In the genomic region with DNA sequence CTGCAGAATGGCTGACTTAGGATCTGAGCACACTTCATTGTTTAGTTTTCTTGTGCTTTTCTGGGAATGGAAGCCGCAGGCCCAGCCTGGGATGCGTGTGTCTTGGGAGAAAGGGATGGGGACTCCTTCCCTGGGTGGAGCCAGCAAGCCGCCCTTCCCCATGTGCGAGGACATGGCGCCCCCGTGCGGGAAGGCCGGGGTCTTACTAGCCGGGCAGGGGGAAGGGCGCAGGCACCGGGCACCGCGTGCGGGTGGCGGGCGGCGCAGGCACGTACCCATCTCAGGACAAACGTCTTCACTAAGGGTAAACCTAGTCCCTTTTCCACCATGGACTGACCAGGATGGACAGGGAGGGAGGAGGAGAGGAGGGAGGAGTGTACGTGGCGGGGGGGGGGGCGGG, we compare ENCODE assay signal across 8 mouse cellular contexts. TPM values are rescaled to one million over a fixed set of nuclear protein-coding genes. Genes with fewer than 3 reads are reported as not detected.
A peak's percentile ranks its signal among the peaks of the same experiment; 100 is the strongest.
DNase-seq lines count a peak whose midpoint lies in the region; ATAC-seq and TF ChIP-seq lines count a peak whose summit lies in the region.

No protein-coding gene starts in this region.

- TF ChIP-seq CTCF in gastrocnemius, adult 2 months (IDR thresholded peaks at IDR 0.05), result peak; percentile 74

- no peak overlapping the region for H3K9ac ChIP-seq in heart, embryonic 12.5 days

- 7% methylated on average over 19 of the region's 22 CpGs for WGBS in heart, embryonic 12.5 days

- ATAC-seq in heart, embryonic 12.5 days (ENCODE audit: insufficient number of reproducible peaks, low FRiP score), result no peak
- peak; percentile 57 for ATAC-seq in megakaryocyte, adult 5-6 weeks (ENCODE audit: poor library complexity, severe bottlenecking)

- peaks cover 68% of the 10 kb centered on the region for H3K27me3 ChIP-seq in heart, embryonic 12.5 days (replicated peaks)

- H3K36me3 ChIP-seq in heart, embryonic 12.5 days, result no peaks in the 10 kb centered on the region

- peak; percentile 60 to 66 for DNase-seq in heart, adult 18-20 months
- peak; percentile 26 for DNase-seq in MEL-GATA-1-ER (ENCODE audit: extremely low read depth, low read depth)
- DNase-seq in gastrocnemius, adult 2 months, result peak; percentile 87
- peak; percentile 60 for DNase-seq in kidney, postnatal 10 days
- DNase-seq in thymus, postnatal 36 days, result peak; percentile 83 to 86
- DNase-seq in layer of hippocampus, postnatal 36 days, result no peak

- intact Hi-C loops in gastrocnemius, adult 2 months (cut with DNase I), result loop anchor here (1.0 to 10.0 kb wide), 2 partner anchors 70 to 188 kb away; no protein-coding TSS in a partner anchor

- no peak overlapping the region for H3K4me2 ChIP-seq in heart, embryonic 12.5 days

- peaks cover 22% of the 10 kb centered on the region for H3K4me1 ChIP-seq in heart, embryonic 12.5 days (replicated peaks)

- no peak overlapping the region for H3K4me3 ChIP-seq in heart, embryonic 12.5 days
- peak overlapping the region; percentile 36 for H3K4me3 ChIP-seq in gastrocnemius, adult 2 months

- H3K9me3 ChIP-seq in heart, embryonic 12.5 days (replicated peaks), result peaks cover 18% of the 10 kb centered on the region

- H3K27ac ChIP-seq in heart, embryonic 12.5 days (ENCODE audit: poor library complexity, severe bottlenecking), result no peak overlapping the region
- H3K27ac ChIP-seq in gastrocnemius, adult 2 months, result no peak overlapping the region

RNA-seq across cellular contexts. Expression of a gene that starts 22.4 kb away (rescaled TPM):
- 10 to 100 TPM; 41.6 to 42.4 TPM for total RNA-seq in heart, adult 18-20 months (2021)
- polyA plus RNA-seq in heart, embryonic 12.5 days (2016; fragmentation: Nextera tagmentation; extraction: Ambion mirVana), result 60.7 and 61.4 TPM in 2 replicates
- 10 to 100 TPM; 39.6 to 44.3 TPM for total RNA-seq in gastrocnemius, adult 2 months (2021)
- total RNA-seq in megakaryocyte, adult 5-6 weeks (2015), result 46.8 and 51.2 TPM in 2 replicates
- 54.8 and 56.8 TPM in 2 replicates for total RNA-seq in megakaryocyte, adult 5-6 weeks (2017)
- 10 to 100 TPM; 52.3 to 55.6 TPM for total RNA-seq in layer of hippocampus, postnatal 36 days (2021)

RNA-seq across cellular contexts. Expression of a gene that starts 35.7 kb away (rescaled TPM):
- total RNA-seq in heart, adult 18-20 months (2021), result 1 to 10 TPM in 1 of 2 experiments, under 1 TPM in 1; 0.99 to 1.0 TPM
- 2.2 and 2.4 TPM in 2 replicates for polyA plus RNA-seq in heart, embryonic 12.5 days (2016; fragmentation: Nextera tagmentation; extraction: Ambion mirVana)
- 1 to 10 TPM in 1 of 2 experiments, under 1 TPM in 1; 0.79 to 1.4 TPM for total RNA-seq in gastrocnemius, adult 2 months (2021)
- 4.6 and 4.8 TPM in 2 replicates for total RNA-seq in megakaryocyte, adult 5-6 weeks (2015)
- 3.6 and 8.6 TPM in 2 replicates for total RNA-seq in megakaryocyte, adult 5-6 weeks (2017)
- total RNA-seq in layer of hippocampus, postnatal 36 days (2021), result 1 to 10 TPM; 3.7 to 4.5 TPM

RNA-seq across cellular contexts. Expression of a gene that starts 38.4 kb away (rescaled TPM):
- under 1 TPM; 0.55 to 0.87 TPM for total RNA-seq in heart, adult 18-20 months (2021)
- polyA plus RNA-seq in heart, embryonic 12.5 days (2016; fragmentation: Nextera tagmentation; extraction: Ambion mirVana), result 0.47 and 0.64 TPM in 2 replicates
- total RNA-seq in gastrocnemius, adult 2 months (2021), result not detected
- 0.11 TPM in 1 of 2 replicates, not detected in the other for total RNA-seq in megakaryocyte, adult 5-6 weeks (2015)
- total RNA-seq in megakaryocyte, adult 5-6 weeks (2017), result 1.1 TPM in 1 of 2 replicates, not detected in the other
- 100 to 1,000 TPM; 268 to 288 TPM for total RNA-seq in layer of hippocampus, postnatal 36 days (2021)

RNA-seq across cellular contexts. Expression of a gene that starts 41.2 kb away (rescaled TPM):
- total RNA-seq in heart, adult 18-20 months (2021), result 10 to 100 TPM; 66.5 to 72.2 TPM
- polyA plus RNA-seq in heart, embryonic 12.5 days (2016; fragmentation: Nextera tagmentation; extraction: Ambion mirVana), result 178 and 179 TPM in 2 replicates
- 10 to 100 TPM; 19.3 to 28.6 TPM for total RNA-seq in gastrocnemius, adult 2 months (2021)
- total RNA-seq in megakaryocyte, adult 5-6 weeks (2015), result 65.1 and 73.6 TPM in 2 replicates
- 50.5 and 78.3 TPM in 2 replicates for total RNA-seq in megakaryocyte, adult 5-6 weeks (2017)
- total RNA-seq in layer of hippocampus, postnatal 36 days (2021), result 10 to 100 TPM; 31.0 to 35.8 TPM

RNA-seq across cellular contexts. Expression of a gene that starts 42.9 kb away (rescaled TPM):
- 1 to 10 TPM; 7.3 to 8.3 TPM for total RNA-seq in heart, adult 18-20 months (2021)
- 10.6 and 11.8 TPM in 2 replicates for polyA plus RNA-seq in heart, embryonic 12.5 days (2016; fragmentation: Nextera tagmentation; extraction: Ambion mirVana)
- total RNA-seq in gastrocnemius, adult 2 months (2021), result 1 to 10 TPM; 2.1 to 2.5 TPM
- total RNA-seq in megakaryocyte, adult 5-6 weeks (2015), result 4.8 and 5.0 TPM in 2 replicates
- total RNA-seq in megakaryocyte, adult 5-6 weeks (2017), result 2.6 and 5.2 TPM in 2 replicates
- 1 to 10 TPM; 5.2 TPM for total RNA-seq in layer of hippocampus, postnatal 36 days (2021)

Comparison
In these comparisons a context has a peak if more than half of its experiments do, and no peak if none do; other contexts are left out.
1. DNase-seq: peak in heart, adult 18-20 months (2 of 2), MEL-GATA-1-ER (single experiment), gastrocnemius, adult 2 months (single experiment), kidney, postnatal 10 days (single experiment) and thymus, postnatal 36 days (2 of 2); none in layer of hippocampus, postnatal 36 days (0 of 2).
2. RNA of a gene that starts 38.4 kb away (total RNA-seq): 268 to 288 TPM in layer of hippocampus, postnatal 36 days; 0.55 to 0.87 TPM in heart, adult 18-20 months, 0.11 to 1.1 TPM in megakaryocyte, adult 5-6 weeks and not detected in gastrocnemius, adult 2 months; every median in the first group is over 100 times any median in the second.